Mouse (Mus musculus): ENCODE results near the gene Prickle1. TPM values are rescaled to one million over a fixed set of nuclear protein-coding genes. Genes with fewer than 3 reads are reported as not detected.

Prickle1 gene
- polyA plus RNA-seq, 1 experiment from 2014 or later = 20.7 TPM

DNA sequence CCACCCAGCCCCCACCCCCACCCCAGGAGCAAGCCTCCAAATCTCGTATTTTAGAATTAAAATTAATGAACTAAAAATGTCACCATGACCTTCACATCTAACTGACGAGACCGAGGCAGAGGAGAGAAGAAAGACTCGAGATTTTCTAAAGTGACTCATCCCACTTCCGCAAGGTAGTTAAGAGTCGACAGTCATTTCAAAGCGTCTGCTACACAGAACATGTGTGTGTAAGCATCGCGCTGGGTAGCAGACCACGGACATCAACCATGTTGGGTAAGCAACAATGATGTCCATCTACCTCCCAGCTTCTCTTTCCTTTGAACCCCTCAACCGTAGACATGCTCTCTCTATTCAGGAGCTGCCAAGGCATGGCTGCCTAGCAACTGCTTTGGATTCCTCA lies 12.6 kb downstream of the Prickle1 start:
- 0 out of 2 replicates have a peak, but pooled peaks cover 3% of the 10 kb centered on the region for H3K9me3 ChIP-seq (ENCODE audit: control insufficient read depth, low read length)
- no peak overlapping the region for H3K9ac ChIP-seq (replicated peaks; ENCODE audit: low read depth, low read length)
- H3K27ac ChIP-seq (ENCODE audit: low read length) = no peak overlapping the region
- no peaks in the 10 kb centered on the region for H3K4me1 ChIP-seq (replicated peaks; ENCODE audit: control insufficient read depth, insufficient read depth, low read length)
- ATAC-seq = no peak
- H3K27me3 ChIP-seq (replicated peaks; ENCODE audit: control insufficient read depth, insufficient read depth, low read length) = no peaks in the 10 kb centered on the region
- H3K4me3 ChIP-seq (replicated peaks; ENCODE audit: low read length) = no peak overlapping the region
- H3K36me3 ChIP-seq (ENCODE audit: control insufficient read depth, insufficient read depth) = no peaks in the 10 kb centered on the region
- WGBS = 81% methylated on average over 11 of the region's 11 CpGs
- H3K4me2 ChIP-seq (ENCODE audit: low read length) = no peak overlapping the region

DNA sequence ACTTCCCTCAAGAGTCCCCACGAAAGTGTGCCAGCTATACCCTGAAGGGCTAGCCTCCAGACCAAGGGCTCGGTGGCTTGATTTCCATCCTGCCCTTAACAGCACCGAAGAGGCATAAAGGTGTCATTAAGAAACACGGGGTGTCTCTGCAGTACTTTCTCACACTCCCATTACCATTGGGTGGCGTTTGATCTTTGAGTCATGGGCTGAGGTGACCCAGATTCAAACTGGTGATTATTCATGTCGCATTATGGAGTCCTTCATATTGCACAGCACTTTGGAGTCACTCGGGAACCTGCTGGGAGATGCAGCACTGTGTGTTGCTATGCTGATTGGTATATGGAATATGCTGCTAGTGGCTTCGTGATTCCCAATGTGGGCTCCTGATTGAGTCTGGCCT lies 14.0 kb downstream of the Prickle1 start:
- ATAC-seq = no peak
- no peaks in the 10 kb centered on the region for H3K27me3 ChIP-seq (replicated peaks; ENCODE audit: control insufficient read depth, insufficient read depth, low read length)
- no peaks in the 10 kb centered on the region for H3K36me3 ChIP-seq (ENCODE audit: control insufficient read depth, insufficient read depth)
- no peak overlapping the region for H3K27ac ChIP-seq (ENCODE audit: low read length)
- no peak overlapping the region for H3K4me2 ChIP-seq (ENCODE audit: low read length)
- H3K4me3 ChIP-seq (replicated peaks; ENCODE audit: low read length) = no peak overlapping the region
- 0 out of 2 replicates have a peak, but pooled peaks cover 3% of the 10 kb centered on the region for H3K9me3 ChIP-seq (ENCODE audit: control insufficient read depth, low read length)
- WGBS = 92% methylated on average over 8 of the region's 8 CpGs
- no peak overlapping the region for H3K9ac ChIP-seq (replicated peaks; ENCODE audit: low read depth, low read length)
- no peaks in the 10 kb centered on the region for H3K4me1 ChIP-seq (replicated peaks; ENCODE audit: control insufficient read depth, insufficient read depth, low read length)

GRCm38 (mm10) chr15:93579899-93580298 lies 15.8 kb downstream of the Prickle1 start:
- no peak overlapping the region for H3K27ac ChIP-seq (ENCODE audit: low read length)
- H3K4me1 ChIP-seq (replicated peaks; ENCODE audit: control insufficient read depth, insufficient read depth, low read length) = no peaks in the 10 kb centered on the region
- peak; percentile 54; the same call in 1 of the 2 replicates for ATAC-seq
- no peak overlapping the region for H3K9ac ChIP-seq (replicated peaks; ENCODE audit: low read depth, low read length)
- H3K4me3 ChIP-seq (replicated peaks; ENCODE audit: low read length) = no peak overlapping the region
- 0 out of 2 replicates have a peak, but pooled peaks cover 3% of the 10 kb centered on the region for H3K9me3 ChIP-seq (ENCODE audit: control insufficient read depth, low read length)
- H3K36me3 ChIP-seq (ENCODE audit: control insufficient read depth, insufficient read depth) = no peaks in the 10 kb centered on the region
- H3K4me2 ChIP-seq (ENCODE audit: low read length) = no peak overlapping the region
- WGBS = 40% methylated on average over 9 of the region's 9 CpGs
- H3K27me3 ChIP-seq (replicated peaks; ENCODE audit: control insufficient read depth, insufficient read depth, low read length) = no peaks in the 10 kb centered on the region

DNA sequence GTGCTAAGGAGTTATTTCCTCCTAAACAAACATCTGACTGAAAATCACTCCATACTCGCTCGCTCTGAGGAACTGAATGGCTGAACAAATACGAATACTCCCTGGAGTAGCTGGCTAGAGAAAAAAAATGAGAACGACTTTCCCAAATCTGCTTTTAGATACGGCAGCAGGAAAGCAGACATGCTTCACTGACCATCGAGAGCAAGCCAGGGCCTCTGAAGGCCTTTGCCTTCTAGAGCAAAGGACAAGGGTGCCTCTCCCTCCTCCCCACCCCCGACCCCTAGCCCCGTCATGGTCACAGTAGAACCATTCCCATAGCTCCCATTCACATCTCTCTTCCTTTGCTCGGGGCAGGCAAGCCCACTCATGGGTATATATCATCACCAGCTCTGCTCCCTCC lies 16.6 kb downstream of the Prickle1 start:
- H3K36me3 ChIP-seq (ENCODE audit: control insufficient read depth, insufficient read depth) = no peaks in the 10 kb centered on the region
- no peak overlapping the region for H3K9ac ChIP-seq (replicated peaks; ENCODE audit: low read depth, low read length)
- no peak overlapping the region for H3K4me2 ChIP-seq (ENCODE audit: low read length)
- no peak for ATAC-seq
- H3K27ac ChIP-seq (ENCODE audit: low read length) = no peak overlapping the region
- no peaks in the 10 kb centered on the region for H3K27me3 ChIP-seq (replicated peaks; ENCODE audit: control insufficient read depth, insufficient read depth, low read length)
- H3K4me3 ChIP-seq (replicated peaks; ENCODE audit: low read length) = no peak overlapping the region
- no peaks in the 10 kb centered on the region for H3K4me1 ChIP-seq (replicated peaks; ENCODE audit: control insufficient read depth, insufficient read depth, low read length)
- 92% methylated on average over 9 of the region's 9 CpGs for WGBS
- H3K9me3 ChIP-seq (ENCODE audit: control insufficient read depth, low read length) = 0 out of 2 replicates have a peak, but pooled peaks cover 3% of the 10 kb centered on the region

DNA sequence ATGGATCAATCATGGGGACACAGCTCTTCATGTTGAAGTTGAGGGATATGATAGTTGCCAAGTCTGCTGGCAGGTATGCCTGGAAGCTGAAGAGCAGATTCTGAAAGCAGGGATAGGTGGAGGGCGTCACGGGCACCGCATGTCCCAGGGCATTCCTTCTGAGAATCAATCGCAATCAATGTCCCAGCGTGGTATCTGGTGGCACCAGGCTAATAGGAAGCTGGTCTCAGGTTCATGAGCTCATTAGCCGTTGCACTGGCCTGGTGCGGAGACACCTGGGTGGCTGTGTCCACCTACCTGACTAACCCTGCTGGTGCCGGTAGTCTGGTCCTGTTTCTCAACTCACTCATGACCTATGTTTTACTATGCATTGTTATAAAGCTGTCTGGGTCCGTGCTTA lies 19.3 kb downstream of the Prickle1 start:
- no peaks in the 10 kb centered on the region for H3K4me1 ChIP-seq (replicated peaks; ENCODE audit: control insufficient read depth, insufficient read depth, low read length)
- H3K27ac ChIP-seq (ENCODE audit: low read length) = no peak overlapping the region
- H3K9ac ChIP-seq (replicated peaks; ENCODE audit: low read depth, low read length) = no peak overlapping the region
- H3K4me3 ChIP-seq (replicated peaks; ENCODE audit: low read length) = no peak overlapping the region
- 0 out of 2 replicates have a peak, but pooled peaks cover 3% of the 10 kb centered on the region for H3K9me3 ChIP-seq (ENCODE audit: control insufficient read depth, low read length)
- no peaks in the 10 kb centered on the region for H3K27me3 ChIP-seq (replicated peaks; ENCODE audit: control insufficient read depth, insufficient read depth, low read length)
- no peaks in the 10 kb centered on the region for H3K36me3 ChIP-seq (ENCODE audit: control insufficient read depth, insufficient read depth)
- ATAC-seq = no peak; the same call in 1 of the 2 replicates
- H3K4me2 ChIP-seq (ENCODE audit: low read length) = no peak overlapping the region
- WGBS = 77% methylated on average over 9 of the region's 9 CpGs

DNA sequence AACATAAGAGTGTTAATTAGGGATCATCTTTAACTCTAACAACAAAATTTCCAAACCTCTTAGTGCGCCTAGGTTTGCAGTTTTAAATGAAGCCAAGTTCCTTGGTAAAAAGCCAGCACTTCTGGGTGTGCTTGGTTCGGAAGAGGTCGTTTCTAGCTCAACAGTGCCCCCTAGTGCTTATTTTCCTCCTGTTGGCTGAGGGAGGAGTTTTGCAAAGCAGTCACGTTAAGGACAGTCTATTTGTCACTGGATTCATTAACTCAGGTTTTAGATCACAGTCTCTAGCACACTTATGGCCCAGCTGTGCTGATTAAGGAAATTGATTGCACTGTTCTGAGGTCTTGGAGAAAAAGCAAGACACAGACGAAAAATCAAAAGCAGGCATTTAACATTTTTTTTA lies 19.8 kb downstream of the Prickle1 start:
- Histone ChIP-seq H3K27ac (ENCODE audit: low read length) (no peak overlapping the region), H3K4me3 (replicated peaks; ENCODE audit: low read length) (no peak overlapping the region), H3K9ac (replicated peaks; ENCODE audit: low read depth, low read length) (no peak overlapping the region), H3K9me3 (ENCODE audit: control insufficient read depth, low read length) (0 out of 2 replicates have a peak, but pooled peaks cover 3% of the 10 kb centered on the region), H3K4me2 (ENCODE audit: low read length) (no peak overlapping the region), H3K27me3 (replicated peaks; ENCODE audit: control insufficient read depth, insufficient read depth, low read length) (no peaks in the 10 kb centered on the region), H3K4me1 (replicated peaks; ENCODE audit: control insufficient read depth, insufficient read depth, low read length) (no peaks in the 10 kb centered on the region), H3K36me3 (ENCODE audit: control insufficient read depth, insufficient read depth) (no peaks in the 10 kb centered on the region)
- peak; percentile 72 for ATAC-seq
- WGBS = 5% methylated on average over 5 of the region's 5 CpGs

GRCm38 (mm10) chr15:93572889-93573288 lies 22.8 kb downstream of the Prickle1 start:
- Histone ChIP-seq H3K4me3 (replicated peaks; ENCODE audit: low read length) (no peak overlapping the region), H3K27ac (ENCODE audit: low read length) (no peak overlapping the region), H3K9ac (replicated peaks; ENCODE audit: low read depth, low read length) (no peak overlapping the region), H3K9me3 (ENCODE audit: control insufficient read depth, low read length) (no peaks in the 10 kb centered on the region), H3K4me1 (replicated peaks; ENCODE audit: control insufficient read depth, insufficient read depth, low read length) (peaks cover 6% of the 10 kb centered on the region), H3K36me3 (ENCODE audit: control insufficient read depth, insufficient read depth) (no peaks in the 10 kb centered on the region), H3K27me3 (replicated peaks; ENCODE audit: control insufficient read depth, insufficient read depth, low read length) (no peaks in the 10 kb centered on the region), H3K4me2 (ENCODE audit: low read length) (no peak overlapping the region)
- WGBS = 93% methylated on average over 10 of the region's 10 CpGs
- no peak for ATAC-seq

- no peak overlapping the region for H3K4me2 ChIP-seq (ENCODE audit: low read length)
- no peak overlapping the region for H3K27ac ChIP-seq (ENCODE audit: low read length)
- no peaks in the 10 kb centered on the region for H3K36me3 ChIP-seq (ENCODE audit: control insufficient read depth, insufficient read depth)
- WGBS = 58% methylated on average over 11 of the region's 11 CpGs
- H3K9me3 ChIP-seq (ENCODE audit: control insufficient read depth, low read length) = no peaks in the 10 kb centered on the region
- no peaks in the 10 kb centered on the region for H3K27me3 ChIP-seq (replicated peaks; ENCODE audit: control insufficient read depth, insufficient read depth, low read length)
- peaks cover 12% of the 10 kb centered on the region for H3K4me1 ChIP-seq (replicated peaks; ENCODE audit: control insufficient read depth, insufficient read depth, low read length)
- H3K9ac ChIP-seq (replicated peaks; ENCODE audit: low read depth, low read length) = no peak overlapping the region
- ATAC-seq = no peak
- H3K4me3 ChIP-seq (replicated peaks; ENCODE audit: low read length) = no peak overlapping the region
Observed at GRCm38 (mm10) chr15:93570881-93571495, 24.7 kb downstream of the Prickle1 start.

DNA sequence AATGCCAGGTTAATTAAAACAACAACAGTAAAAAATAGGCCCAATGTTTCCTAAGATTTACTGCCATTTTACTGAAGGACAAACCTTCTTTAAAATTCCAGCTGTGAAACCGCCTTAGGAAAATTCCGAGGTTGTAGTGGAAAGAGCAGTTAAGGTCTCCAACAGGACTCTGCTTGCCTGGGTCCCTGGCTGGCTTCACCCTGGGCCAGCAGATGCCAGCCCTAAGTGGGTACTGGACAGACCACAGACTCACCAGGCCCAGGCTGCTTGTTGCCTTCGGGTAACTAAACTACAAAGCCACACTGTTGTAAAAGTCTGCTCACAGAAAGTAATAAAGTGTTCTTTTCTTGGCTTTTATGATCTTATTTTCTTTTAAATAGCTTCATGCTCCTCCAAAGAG lies 26.8 kb downstream of the Prickle1 start:
- 80% methylated on average over 3 of the region's 3 CpGs for WGBS
- H3K27me3 ChIP-seq (replicated peaks; ENCODE audit: control insufficient read depth, insufficient read depth, low read length) = no peaks in the 10 kb centered on the region
- peaks cover 12% of the 10 kb centered on the region for H3K4me1 ChIP-seq (replicated peaks; ENCODE audit: control insufficient read depth, insufficient read depth, low read length)
- no peak overlapping the region for H3K27ac ChIP-seq (ENCODE audit: low read length)
- ATAC-seq = no peak
- H3K9ac ChIP-seq (replicated peaks; ENCODE audit: low read depth, low read length) = no peak overlapping the region
- H3K36me3 ChIP-seq (ENCODE audit: control insufficient read depth, insufficient read depth) = no peaks in the 10 kb centered on the region
- no peak overlapping the region for H3K4me2 ChIP-seq (ENCODE audit: low read length)
- no peaks in the 10 kb centered on the region for H3K9me3 ChIP-seq (ENCODE audit: control insufficient read depth, low read length)
- no peak overlapping the region for H3K4me3 ChIP-seq (replicated peaks; ENCODE audit: low read length)
